Mouse (Mus musculus) ovary, postnatal 10 days (tissue): ENCODE results near the gene Gtpbp10.

ENCODE experiments used
- DNase-seq: peaks from one replicate; pipeline ENCODE4 v3.0.0; 2022; ENCODE audit warnings: low spot score

Gtpbp10 gene

GRCm38 (mm10) chr5:5559079-5559740, at the start of gene Gtpbp10:
Gene Gtpbp10, minus strand, starts transcription at chr5:5559538.
- peak; percentile 93 for DNase-seq

GRCm38 (mm10) chr5:5587686-5588085, 28.3 kb upstream of the Gtpbp10 start:
- no peak for DNase-seq

- no peak for DNase-seq
Measured at GRCm38 (mm10) chr5:5573749-5574317, 14.5 kb upstream of the Gtpbp10 start, which contains the start of gene Gm8773. Gene Gm8773, plus strand, starts transcription at chr5:5573799.

- DNase-seq = no peak
Measured at GRCm38 (mm10) chr5:5562435-5562834, 3.1 kb upstream of the Gtpbp10 start.

- no peak for DNase-seq
Measured at GRCm38 (mm10) chr5:5561041-5561706, 1.8 kb upstream of the Gtpbp10 start.

- no peak for DNase-seq
Measured at GRCm38 (mm10) chr5:5559798-5560197, 460 bp upstream of the Gtpbp10 start.

- no peak for DNase-seq
Measured at GRCm38 (mm10) chr5:5551110-5551509, 8.2 kb downstream of the Gtpbp10 start.

- no peak for DNase-seq
Measured at GRCm38 (mm10) chr5:5540385-5540784, 19.0 kb downstream of the Gtpbp10 start.

- DNase-seq = no peak
Measured at GRCm38 (mm10) chr5:5539771-5540170, 19.6 kb downstream of the Gtpbp10 start.

GRCm38 (mm10) chr5:5536131-5536530, 23.2 kb downstream of the Gtpbp10 start:
- no peak for DNase-seq

GRCm38 (mm10) chr5:5533656-5534420, 25.5 kb downstream of the Gtpbp10 start:
- no peak for DNase-seq

GRCm38 (mm10) chr5:5515411-5515810, 43.9 kb downstream of the Gtpbp10 start:
- no peak for DNase-seq

- peak; percentile 85 for DNase-seq
Measured at GRCm38 (mm10) chr5:5514196-5515076, 44.9 kb downstream of the Gtpbp10 start, which contains the start of gene Cldn12. Gene Cldn12, minus strand, starts transcription at chr5:5514958.

GRCm38 (mm10) chr5:5511401-5511800, 47.9 kb downstream of the Gtpbp10 start:
- no peak for DNase-seq

- no peak for DNase-seq
Measured at GRCm38 (mm10) chr5:5510989-5511388, 48.3 kb downstream of the Gtpbp10 start.

GRCm38 (mm10) chr5:5510304-5510887, 48.9 kb downstream of the Gtpbp10 start:
- no peak for DNase-seq

- no peak for DNase-seq
Measured at GRCm38 (mm10) chr5:5508231-5508630, 51.1 kb downstream of the Gtpbp10 start.

- DNase-seq = peak; percentile 15
Measured at GRCm38 (mm10) chr5:5507701-5508225, 51.6 kb downstream of the Gtpbp10 start.

GRCm38 (mm10) chr5:5504456-5504855, 54.9 kb downstream of the Gtpbp10 start:
- DNase-seq = no peak

GRCm38 (mm10) chr5:5503381-5503780, 56.0 kb downstream of the Gtpbp10 start:
- no peak for DNase-seq

- no peak for DNase-seq
Measured at GRCm38 (mm10) chr5:5501583-5501982, 57.8 kb downstream of the Gtpbp10 start.
